Mouse (Mus musculus) stomach, postnatal 0 days (tissue): ENCODE data around the gene Uqcc2.
A peak's percentile ranks its signal among the peaks of the same experiment; 100 is the strongest.

ENCODE experiments used
- CTCF ChIP-seq: IDR thresholded peaks from 2 replicates; pipeline ENCODE4 v1.5.1; 2016; ENCODE audit warnings: antibody characterized with exemption, low read depth, mild to moderate bottlenecking, moderate library complexity
- EP300 ChIP-seq: optimal IDR thresholded peaks from 2 replicates; pipeline ENCODE3; 2016; ENCODE audit warnings: antibody characterized with exemption

DNA sequence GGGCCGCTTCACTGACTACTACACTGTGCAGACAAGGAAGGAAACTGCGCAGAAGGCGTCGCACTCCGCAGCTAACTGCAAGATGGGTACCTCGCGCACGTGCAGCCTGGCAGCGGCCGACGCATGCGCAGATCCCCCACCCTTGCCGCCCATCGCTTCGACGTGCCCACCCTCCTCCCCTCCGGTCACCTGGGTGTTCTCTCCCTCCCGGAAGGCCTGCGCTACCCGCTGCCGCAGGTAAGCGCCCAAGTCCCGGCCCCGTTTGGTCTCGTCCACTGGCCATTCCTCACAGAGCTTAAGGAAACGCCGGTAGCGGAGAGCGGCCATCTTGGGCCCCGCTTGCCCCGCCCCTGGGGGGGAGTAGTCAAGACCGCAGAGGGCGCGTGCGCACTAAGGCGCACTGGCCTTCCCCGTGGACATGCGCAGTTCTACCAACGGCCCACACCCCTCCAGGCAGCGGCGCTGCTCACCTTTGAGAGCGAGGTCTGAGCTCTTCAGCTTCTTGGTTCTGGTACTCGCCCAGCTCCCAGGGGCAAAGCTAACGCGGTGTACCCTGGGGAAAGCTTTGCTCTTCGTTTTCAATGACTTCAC, at the start of gene Uqcc2:
- TF ChIP-seq CTCF (peak; percentile 86), EP300 (no peak)
